ENCODE assay signal across 8 mouse cellular contexts in genomic region chr11:88009542-88010190, GRCm38 (mm10). TPM values are rescaled to one million over a fixed set of nuclear protein-coding genes. Genes with fewer than 3 reads are reported as not detected.
DNase-seq lines count a peak whose midpoint lies in the region; ATAC-seq and TF ChIP-seq lines count a peak whose summit lies in the region.
"Had no signal": no experiment of that assay in that cellular context is flagged by ENCODE, and none has a peak within 500 bp of the region (broad histone marks: within the 10 kb centered on the region; RNA-seq: fewer than 3 reads in every experiment).

No protein-coding gene starts in this region.

- no peaks in the 10 kb centered on the region for H3K27me3 ChIP-seq in ES-Bruce4 (ENCODE audit: control insufficient read depth, insufficient read depth, low read length, poor library complexity, severe bottlenecking)
- H3K27me3 ChIP-seq in forebrain, postnatal 0 days (ENCODE audit: insufficient read depth, low read length), result no peaks in the 10 kb centered on the region
- H3K27me3 ChIP-seq in intestine, postnatal 0 days (replicated peaks; ENCODE audit: control insufficient read depth, insufficient read depth, low read length), result no peaks in the 10 kb centered on the region
- H3K27me3 ChIP-seq in stomach, embryonic 14.5 days (ENCODE audit: control insufficient read depth, insufficient read depth, low read length), result no peaks in the 10 kb centered on the region

- TF ChIP-seq CTCF in ES-Bruce4 (IDR thresholded peaks at IDR 0.05; ENCODE audit: low read depth, low read length), result no peak
- no peak for TF ChIP-seq CTCF in forebrain, postnatal 0 days (IDR thresholded peaks at IDR 0.05; ENCODE audit: low read depth)
- TF ChIP-seq CTCF in intestine, postnatal 0 days (IDR thresholded peaks at IDR 0.05; ENCODE audit: low read depth), result no peak

- H3K4me1 ChIP-seq in ES-Bruce4 (ENCODE audit: control insufficient read depth, insufficient read depth, low read length), result no peaks in the 10 kb centered on the region
- peaks cover 15% of the 10 kb centered on the region for H3K4me1 ChIP-seq in forebrain, postnatal 0 days (ENCODE audit: insufficient read depth)
- H3K4me1 ChIP-seq in intestine, postnatal 0 days (replicated peaks; ENCODE audit: control insufficient read depth, insufficient read depth, low read length), result no peaks in the 10 kb centered on the region
- peaks cover 7% of the 10 kb centered on the region for H3K4me1 ChIP-seq in stomach, embryonic 14.5 days (ENCODE audit: control insufficient read depth, insufficient read depth, low read length)

- peak; percentile 84 for TF ChIP-seq EP300 in ES-Bruce4 (IDR thresholded peaks at IDR 0.05; ENCODE audit: insufficient read depth, low read depth, low read length)

- H3K4me3 ChIP-seq in ES-Bruce4 (ENCODE audit: low read depth, low read length), result no peak overlapping the region
- peak overlapping the region; percentile 7; the same call in 1 of the 2 replicates for H3K4me3 ChIP-seq in forebrain, postnatal 0 days (ENCODE audit: low read depth, low read length)
- no peak overlapping the region for H3K4me3 ChIP-seq in intestine, postnatal 0 days (ENCODE audit: low read depth, low read length)
- H3K4me3 ChIP-seq in stomach, embryonic 14.5 days (ENCODE audit: low read depth, low read length), result no peak overlapping the region

- no peaks in the 10 kb centered on the region for H3K9me3 ChIP-seq in ES-Bruce4 (replicated peaks; ENCODE audit: control insufficient read depth, insufficient read depth, low read length, poor library complexity, severe bottlenecking)
- no peaks in the 10 kb centered on the region for H3K9me3 ChIP-seq in forebrain, postnatal 0 days (ENCODE audit: low read length)
- no peaks in the 10 kb centered on the region for H3K9me3 ChIP-seq in intestine, postnatal 0 days (ENCODE audit: control insufficient read depth)
- no peaks in the 10 kb centered on the region for H3K9me3 ChIP-seq in stomach, embryonic 14.5 days (ENCODE audit: control insufficient read depth, low read depth, low read length)

- H3K9ac ChIP-seq in ES-Bruce4 (ENCODE audit: low read depth, poor library complexity, severe bottlenecking), result no peak overlapping the region
- H3K9ac ChIP-seq in forebrain, postnatal 0 days, result peak overlapping the region; percentile 43
- H3K9ac ChIP-seq in intestine, postnatal 0 days (ENCODE audit: low read depth, low read length), result no peak overlapping the region
- no peak overlapping the region for H3K9ac ChIP-seq in stomach, embryonic 14.5 days (replicated peaks; ENCODE audit: low read depth, low read length)

- peak; percentile 87 for ATAC-seq in forebrain, postnatal 0 days
- ATAC-seq in intestine, postnatal 0 days, result peak; percentile 60
- ATAC-seq in megakaryocyte progenitor cell, adult 5-6 weeks (replicated peaks; ENCODE audit: poor library complexity), result peak; percentile 64
- ATAC-seq in stomach, embryonic 14.5 days (ENCODE audit: insufficient number of reproducible peaks, insufficient read depth, low FRiP score, low read depth), result peak; percentile 37; the same call in 1 of the 2 replicates

- H3K27ac ChIP-seq in ES-Bruce4 (ENCODE audit: insufficient read depth, low read length), result no peak overlapping the region; the same call in 1 of the 2 replicates
- peak overlapping the region; percentile 66 for H3K27ac ChIP-seq in forebrain, postnatal 0 days (ENCODE audit: low read depth, low read length)
- H3K27ac ChIP-seq in intestine, postnatal 0 days (ENCODE audit: low read depth, low read length), result no peak overlapping the region
- H3K27ac ChIP-seq in stomach, embryonic 14.5 days (ENCODE audit: low read length), result no peak overlapping the region
- H3K27ac ChIP-seq: macrophage had no signal

- H3K36me3 ChIP-seq in ES-Bruce4 (ENCODE audit: control insufficient read depth, insufficient read depth, low read length, poor library complexity, severe bottlenecking), result no peaks in the 10 kb centered on the region
- H3K36me3 ChIP-seq in forebrain, postnatal 0 days (ENCODE audit: insufficient read depth), result no peaks in the 10 kb centered on the region
- no peaks in the 10 kb centered on the region for H3K36me3 ChIP-seq in intestine, postnatal 0 days (ENCODE audit: control insufficient read depth, insufficient read depth)
- no peaks in the 10 kb centered on the region for H3K36me3 ChIP-seq in stomach, embryonic 14.5 days (ENCODE audit: control insufficient read depth, insufficient read depth, low read length)

- 12% methylated on average over 16 of the region's 16 CpGs for WGBS in forebrain, postnatal 0 days
- WGBS in intestine, postnatal 0 days, result 31% methylated on average over 16 of the region's 16 CpGs
- 16% methylated on average over 16 of the region's 16 CpGs for WGBS in stomach, embryonic 14.5 days

- DNase-seq in ZHBTc4 (ENCODE audit: low read depth, low spot score), result peak; percentile 50
- peak; percentile 83 for DNase-seq in forebrain, postnatal 0 days
- no peak for DNase-seq in gastrocnemius, adult 8-10 months (ENCODE audit: low spot score in 2 of 2)

- no peak for TF ChIP-seq POLR2A in ES-Bruce4 (IDR thresholded peaks at IDR 0.05; ENCODE audit: insufficient read depth, low read length)

- H3K4me2 ChIP-seq in forebrain, postnatal 0 days (ENCODE audit: low read depth), result peak overlapping the region; percentile 44
- peak overlapping the region; percentile 35 for H3K4me2 ChIP-seq in intestine, postnatal 0 days (replicated peaks; ENCODE audit: low read depth)
- H3K4me2 ChIP-seq in stomach, embryonic 14.5 days (replicated peaks; ENCODE audit: low read depth, low read length), result 0 out of 2 replicates have a peak overlapping the region, but pooled peaks have one; percentile 10

RNA-seq across cellular contexts. Expression of gene Dynll2, which starts 22.3 kb away (rescaled TPM):
- 130 and 133 TPM in 2 replicates for polyA plus RNA-seq in ES-Bruce4 (2011; ENCODE audit: insufficient read depth, insufficient read length, low read depth, missing spikeins)
- total RNA-seq in forebrain, postnatal 0 days (2014; rRNA removed), result 36.5 and 54.9 TPM in 2 replicates
- polyA plus RNA-seq in forebrain, postnatal 0 days (2015; fragmentation: Nextera tagmentation; extraction: Ambion mirVana), result 41.7 and 49.8 TPM in 2 replicates
- 52.4 and 57.4 TPM in 2 replicates for polyA plus RNA-seq in intestine, postnatal 0 days (2015; fragmentation: Nextera tagmentation; extraction: Ambion mirVana)
- 11.1 and 12.8 TPM in 2 replicates for total RNA-seq in megakaryocyte progenitor cell, adult 5-6 weeks (2015)
- total RNA-seq in megakaryocyte progenitor cell, adult 5-6 weeks (2017), result 9.7 and 18.0 TPM in 2 replicates
- polyA plus RNA-seq in stomach, embryonic 14.5 days (2014; fragmentation: Nextera tagmentation; extraction: Ambion mirVana), result 14.2 and 16.7 TPM in 2 replicates
- total RNA-seq in gastrocnemius, adult 8-10 months (2022), result 100 to 1,000 TPM; 201 to 320 (median 253) TPM

RNA-seq across cellular contexts. Expression of gene Srsf1, which starts 37.5 kb away (rescaled TPM):
- 511 and 547 TPM in 2 replicates for polyA plus RNA-seq in ES-Bruce4 (2011; ENCODE audit: insufficient read depth, insufficient read length, low read depth, missing spikeins)
- total RNA-seq in forebrain, postnatal 0 days (2014; rRNA removed), result 282 and 390 TPM in 2 replicates
- 103 and 121 TPM in 2 replicates for polyA plus RNA-seq in forebrain, postnatal 0 days (2015; fragmentation: Nextera tagmentation; extraction: Ambion mirVana)
- polyA plus RNA-seq in intestine, postnatal 0 days (2015; fragmentation: Nextera tagmentation; extraction: Ambion mirVana), result 70.7 and 73.2 TPM in 2 replicates
- 257 and 278 TPM in 2 replicates for total RNA-seq in megakaryocyte progenitor cell, adult 5-6 weeks (2015)
- 528 and 695 TPM in 2 replicates for total RNA-seq in megakaryocyte progenitor cell, adult 5-6 weeks (2017)
- 345 and 362 TPM in 2 replicates for polyA plus RNA-seq in stomach, embryonic 14.5 days (2014; fragmentation: Nextera tagmentation; extraction: Ambion mirVana)
- total RNA-seq in gastrocnemius, adult 8-10 months (2022), result 10 to 100 TPM; 52.7 to 62.4 (median 59.0) TPM

RNA-seq across cellular contexts. Expression of gene Vezf1, which starts 58.4 kb away (rescaled TPM):
- polyA plus RNA-seq in ES-Bruce4 (2011; ENCODE audit: insufficient read depth, insufficient read length, low read depth, missing spikeins), result 43.4 and 44.8 TPM in 2 replicates
- total RNA-seq in forebrain, postnatal 0 days (2014; rRNA removed), result 33.0 and 43.7 TPM in 2 replicates
- polyA plus RNA-seq in forebrain, postnatal 0 days (2015; fragmentation: Nextera tagmentation; extraction: Ambion mirVana), result 28.0 and 34.6 TPM in 2 replicates
- polyA plus RNA-seq in intestine, postnatal 0 days (2015; fragmentation: Nextera tagmentation; extraction: Ambion mirVana), result 16.8 and 18.7 TPM in 2 replicates
- 37.5 and 41.8 TPM in 2 replicates for total RNA-seq in megakaryocyte progenitor cell, adult 5-6 weeks (2015)
- total RNA-seq in megakaryocyte progenitor cell, adult 5-6 weeks (2017), result 16.2 and 18.8 TPM in 2 replicates
- polyA plus RNA-seq in stomach, embryonic 14.5 days (2014; fragmentation: Nextera tagmentation; extraction: Ambion mirVana), result 46.5 and 50.8 TPM in 2 replicates
- 100 to 1,000 TPM in 1 of 4 experiments, 10 to 100 TPM in 3; 98.6 to 102 (median 98.9) TPM for total RNA-seq in gastrocnemius, adult 8-10 months (2022)

Comparison
In these comparisons a context has a peak if more than half of its experiments do, and no peak if none do; other contexts are left out.
1. DNase-seq: peak in ZHBTc4 (single experiment) and forebrain, postnatal 0 days (single experiment); none in gastrocnemius, adult 8-10 months (0 of 2).
2. ATAC-seq: peak in every context shown above with its lines; median percentile 87 in forebrain, postnatal 0 days; 64 in megakaryocyte progenitor cell, adult 5-6 weeks; 60 in intestine, postnatal 0 days; 37 in stomach, embryonic 14.5 days.
3. Peak in every context shown above with its lines, with median percentiles within 50 percentile points of each other: H3K4me2 ChIP-seq.